ENCODE assay signal across 8 mouse cellular contexts in genomic region chr1:173350372-173350957, GRCm38 (mm10). TPM values are rescaled to one million over a fixed set of nuclear protein-coding genes. Genes with fewer than 3 reads are reported as not detected.
A peak's percentile ranks its signal among the peaks of the same experiment; 100 is the strongest.
DNase-seq lines count a peak whose midpoint lies in the region; ATAC-seq and TF ChIP-seq lines count a peak whose summit lies in the region.

Gene Aim2, plus strand, starts transcription at chr1:173350879.

- H3K27me3 ChIP-seq in hindbrain, embryonic 15.5 days, result no peaks in the 10 kb centered on the region
- H3K27me3 ChIP-seq in midbrain, embryonic 11.5 days (ENCODE audit: control insufficient read depth, insufficient read depth, low read length), result no peaks in the 10 kb centered on the region

- WGBS in hindbrain, embryonic 15.5 days, result 12% methylated on average over 10 of the region's 10 CpGs
- WGBS in midbrain, embryonic 11.5 days, result 8% methylated on average over 10 of the region's 10 CpGs

- H3K4me3 ChIP-seq in hindbrain, embryonic 15.5 days, result peak within 1 kb of the TSS; percentile 4; the same call in 1 of the 2 replicates
- H3K4me3 ChIP-seq in midbrain, embryonic 11.5 days (ENCODE audit: low read depth, low read length), result peak within 1 kb of the TSS; percentile 43
- no peak within 1 kb of the TSS; the same call in 1 of the 2 replicates for H3K4me3 ChIP-seq in layer of hippocampus, adult 2 months

- no peak within 1 kb of the TSS for H3K27ac ChIP-seq in hindbrain, embryonic 15.5 days (replicated peaks)
- H3K27ac ChIP-seq in midbrain, embryonic 11.5 days (ENCODE audit: low read depth, low read length), result no peak within 1 kb of the TSS
- H3K27ac ChIP-seq in layer of hippocampus, adult 2 months, result no peak within 1 kb of the TSS

- TF ChIP-seq CTCF in layer of hippocampus, adult 2 months (conservative IDR thresholded peaks at IDR 0.05), result no peak

- H3K4me2 ChIP-seq in hindbrain, embryonic 15.5 days, result peak within 1 kb of the TSS; percentile 27
- peak within 1 kb of the TSS; percentile 60 for H3K4me2 ChIP-seq in midbrain, embryonic 11.5 days

- H3K9me3 ChIP-seq in hindbrain, embryonic 15.5 days, result no peaks in the 10 kb centered on the region
- no peaks in the 10 kb centered on the region for H3K9me3 ChIP-seq in midbrain, embryonic 11.5 days (ENCODE audit: control insufficient read depth, low read length)

- H3K9ac ChIP-seq in hindbrain, embryonic 15.5 days, result no peak within 1 kb of the TSS
- H3K9ac ChIP-seq in midbrain, embryonic 11.5 days (ENCODE audit: low read length), result peak within 1 kb of the TSS; percentile 71

- peak; percentile 35 for DNase-seq in embryo, embryonic 11 days
- no peak for DNase-seq in embryo, embryonic 9.5 days (ENCODE audit: extremely low spot score)
- DNase-seq in midbrain, embryonic 11.5 days (ENCODE audit: low spot score, missing footprints), result peak; percentile 90
- no peak for DNase-seq in urinary bladder, postnatal 25 days (ENCODE audit: low spot score)
- DNase-seq in layer of hippocampus, adult 2 months (ENCODE audit: low spot score in 2 of 2), result no peak
- no peak for DNase-seq in yolk sac, embryonic 10.5 days (ENCODE audit: low spot score)

- no peak for ATAC-seq in activated CD4-positive, CD25-positive, alpha-beta regulatory T cell, adult 4 months
- peak; percentile 12; the same call in 1 of the 2 replicates for ATAC-seq in hindbrain, embryonic 15.5 days (ENCODE audit: low FRiP score, low read depth)
- ATAC-seq in midbrain, embryonic 11.5 days (ENCODE audit: low FRiP score), result peak; percentile 79

- H3K4me1 ChIP-seq in hindbrain, embryonic 15.5 days (replicated peaks), result peaks cover 13% of the 10 kb centered on the region; the same call in 1 of the 2 replicates
- peaks cover 19% of the 10 kb centered on the region for H3K4me1 ChIP-seq in midbrain, embryonic 11.5 days (ENCODE audit: control insufficient read depth, insufficient read depth, low read length)

- H3K36me3 ChIP-seq in hindbrain, embryonic 15.5 days, result peaks cover 9% of the 10 kb centered on the region
- no peaks in the 10 kb centered on the region for H3K36me3 ChIP-seq in midbrain, embryonic 11.5 days (ENCODE audit: control insufficient read depth, insufficient read depth, low read length)

RNA-seq across cellular contexts. Expression of gene Aim2, which starts in this region (rescaled TPM):
- 10 to 100 TPM; 40.0 to 50.8 TPM for polyA plus RNA-seq in activated CD4-positive, CD25-positive, alpha-beta regulatory T cell, adult 4 months (2017; shearing (Covaris generic))
- polyA plus RNA-seq in hindbrain, embryonic 15.5 days (2015; fragmentation: Nextera tagmentation; extraction: Ambion mirVana), result 0.83 and 2.0 TPM in 2 replicates
- 4.1 and 6.6 TPM in 2 replicates for polyA plus RNA-seq in midbrain, embryonic 11.5 days (2014; fragmentation: Nextera tagmentation; extraction: Ambion mirVana)
- total RNA-seq in layer of hippocampus, adult 2 months (2021), result 1 to 10 TPM; 2.0 to 3.7 TPM

Comparison
In these comparisons a context has a peak if more than half of its experiments do, and no peak if none do; other contexts are left out.
1. DNase-seq: peak in embryo, embryonic 11 days (single experiment) and midbrain, embryonic 11.5 days (single experiment); none in embryo, embryonic 9.5 days (single experiment), urinary bladder, postnatal 25 days (single experiment), layer of hippocampus, adult 2 months (0 of 2) and yolk sac, embryonic 10.5 days (single experiment).